Mouse (Mus musculus) ovary, postnatal 10 days (tissue): Measurements from ENCODE around the gene Gsk3b.
"Not testable (repeated sequence)": the region's sequence is repeated elsewhere in the genome, so short reads cannot be mapped to it uniquely, and the experiment has no call there.

Source experiments
- DNase-seq: peaks from one replicate; pipeline ENCODE4 v3.0.0; 2022; ENCODE audit warnings: low spot score

Gsk3b gene

GRCm38 (mm10) chr16:38190531-38190930 is 101.7 kb downstream of the Gsk3b start:
- no peak for DNase-seq

- no peak for DNase-seq
These were observed 102.7 kb downstream of the Gsk3b start for GRCm38 (mm10) chr16:38191460-38191859.

- no peak for DNase-seq
These were observed 103.8 kb downstream of the Gsk3b start for GRCm38 (mm10) chr16:38192640-38193039.

DNA sequence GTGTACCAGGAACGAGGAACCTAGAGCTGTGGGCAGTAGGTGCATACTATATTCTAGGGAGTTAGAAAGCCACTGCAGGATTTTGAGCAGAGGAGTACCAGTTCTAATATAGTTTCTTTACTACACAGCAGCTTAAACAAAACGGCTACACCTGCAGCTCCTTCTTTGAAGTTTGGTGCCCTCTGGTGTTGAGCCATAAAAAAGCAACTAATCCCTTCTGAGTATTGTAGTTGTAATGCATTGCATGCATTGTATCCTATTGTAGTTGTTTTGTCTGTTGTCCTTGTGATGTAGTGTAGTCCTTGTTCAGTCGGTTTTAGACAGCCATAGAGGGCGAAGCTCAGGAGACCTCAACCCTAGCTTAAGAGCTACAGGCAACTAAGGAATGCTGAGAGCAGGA is 108.5 kb downstream of the Gsk3b start:
- DNase-seq = peak; percentile 11

- no peak for DNase-seq
These were observed 116.5 kb downstream of the Gsk3b start for GRCm38 (mm10) chr16:38205272-38205671.

DNA sequence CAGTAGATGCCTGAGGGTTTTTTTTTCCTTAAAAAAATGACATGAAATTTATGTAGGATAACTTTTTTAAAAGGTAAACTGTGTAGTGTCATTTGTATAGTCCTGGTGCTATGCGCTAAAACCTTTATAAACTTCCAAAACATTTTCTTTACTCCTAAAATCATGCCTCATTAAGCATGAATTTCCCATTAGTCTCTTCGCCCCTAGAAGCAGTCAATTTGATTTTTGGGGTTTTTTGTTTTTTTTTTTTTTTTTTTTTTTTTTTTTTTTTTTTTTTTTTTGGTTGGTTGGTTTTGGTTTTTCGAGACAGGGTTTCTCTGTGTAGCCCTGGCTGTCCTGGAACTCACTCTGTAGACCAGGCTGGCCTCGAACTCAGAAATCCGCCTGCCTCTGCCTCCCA is 133.7 kb downstream of the Gsk3b start:
- not testable (repeated sequence) for DNase-seq

DNA sequence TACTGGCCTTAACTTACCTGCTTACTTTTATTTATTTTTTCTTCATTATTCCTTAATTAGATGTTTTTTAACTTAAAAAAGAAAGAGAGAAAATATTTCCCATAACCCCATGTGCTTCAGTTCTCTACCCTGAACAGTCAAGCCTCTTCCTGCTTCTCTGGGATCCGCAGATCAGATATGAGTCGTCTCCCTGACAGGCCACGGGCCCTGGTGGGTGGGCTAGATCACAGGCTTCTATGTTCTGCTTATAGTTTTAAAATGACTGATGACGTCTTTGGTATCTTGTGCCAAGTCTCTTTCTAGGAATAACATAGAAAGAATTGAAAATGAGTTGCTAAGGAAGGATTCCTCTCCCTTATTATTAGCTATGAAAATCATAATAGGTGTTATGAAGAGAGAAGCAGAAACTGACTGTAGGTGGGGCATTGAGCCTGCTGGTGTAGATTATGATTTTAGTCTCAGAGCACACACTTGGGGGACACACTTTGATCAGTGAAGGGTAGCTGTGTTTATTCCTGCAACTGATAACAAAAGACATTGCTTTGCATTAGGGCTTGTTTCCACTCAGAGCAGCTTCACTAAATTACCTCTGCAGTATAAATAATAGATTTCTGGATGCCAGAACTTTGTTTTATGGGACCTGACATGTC is 148.3 kb downstream of the Gsk3b start:
- DNase-seq = no peak

DNA sequence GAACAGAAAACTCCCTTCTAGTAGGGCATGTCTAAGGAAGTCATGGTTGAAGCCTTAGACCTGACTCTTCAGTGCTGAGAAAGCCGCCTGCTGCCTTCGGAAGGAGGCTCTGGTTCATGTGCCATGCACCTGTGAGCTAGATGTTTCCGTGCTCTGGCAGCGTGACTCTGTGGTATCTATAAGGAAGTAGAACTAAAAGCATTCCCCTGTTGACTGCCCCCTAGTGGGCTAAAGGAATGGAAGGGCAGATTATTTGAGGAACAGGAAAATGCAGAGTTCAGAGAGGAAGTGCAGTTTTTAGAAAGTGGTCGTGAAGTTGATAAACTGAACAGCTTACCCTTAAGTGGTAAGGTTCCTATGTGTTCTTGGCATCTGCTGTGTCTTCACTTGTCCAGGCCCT is 150.9 kb downstream of the Gsk3b start:
- no peak for DNase-seq

DNA sequence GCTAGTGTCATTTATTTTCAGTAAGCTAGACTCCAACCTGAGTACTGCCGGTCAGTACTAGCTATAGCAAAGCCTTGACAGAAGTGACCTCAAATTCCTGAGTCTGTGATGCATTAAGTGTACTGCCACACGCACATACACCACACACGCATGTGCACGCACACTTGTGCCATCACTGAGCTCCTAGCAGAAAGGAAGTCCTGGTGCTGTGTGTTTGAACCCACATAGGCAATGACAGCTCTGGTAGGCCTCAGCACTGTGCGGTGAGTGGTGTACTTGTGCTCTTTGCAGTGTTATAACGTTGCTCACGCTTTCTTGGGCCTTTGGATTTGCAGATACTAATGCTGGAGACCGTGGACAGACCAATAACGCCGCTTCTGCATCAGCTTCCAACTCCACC is 151.4 kb downstream of the Gsk3b start:
- DNase-seq = no peak

- DNase-seq = no peak
These were observed 155.3 kb downstream of the Gsk3b start for GRCm38 (mm10) chr16:38244111-38244510.

DNA sequence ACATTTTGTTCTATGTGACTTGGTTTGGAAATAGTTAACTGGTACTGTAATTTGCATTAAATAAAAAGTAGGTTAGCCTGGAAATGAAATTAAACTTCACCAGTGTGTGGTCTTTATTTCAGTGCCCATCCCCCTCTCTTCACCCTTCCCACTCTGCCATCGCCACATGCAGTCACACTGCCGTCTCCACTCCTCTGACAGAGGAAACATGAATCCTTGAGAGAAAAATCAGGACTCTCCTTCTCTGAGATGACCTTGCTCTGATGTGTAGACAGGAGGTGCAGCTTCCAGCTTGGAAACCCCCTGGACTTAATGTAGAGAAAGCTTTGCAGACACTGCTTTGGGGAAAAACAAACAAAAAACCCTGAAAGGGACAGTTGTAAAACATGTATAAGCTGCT is 156.6 kb downstream of the Gsk3b start:
- DNase-seq = no peak

- no peak for DNase-seq
These were observed 157.2 kb downstream of the Gsk3b start for GRCm38 (mm10) chr16:38245849-38246585.

DNA sequence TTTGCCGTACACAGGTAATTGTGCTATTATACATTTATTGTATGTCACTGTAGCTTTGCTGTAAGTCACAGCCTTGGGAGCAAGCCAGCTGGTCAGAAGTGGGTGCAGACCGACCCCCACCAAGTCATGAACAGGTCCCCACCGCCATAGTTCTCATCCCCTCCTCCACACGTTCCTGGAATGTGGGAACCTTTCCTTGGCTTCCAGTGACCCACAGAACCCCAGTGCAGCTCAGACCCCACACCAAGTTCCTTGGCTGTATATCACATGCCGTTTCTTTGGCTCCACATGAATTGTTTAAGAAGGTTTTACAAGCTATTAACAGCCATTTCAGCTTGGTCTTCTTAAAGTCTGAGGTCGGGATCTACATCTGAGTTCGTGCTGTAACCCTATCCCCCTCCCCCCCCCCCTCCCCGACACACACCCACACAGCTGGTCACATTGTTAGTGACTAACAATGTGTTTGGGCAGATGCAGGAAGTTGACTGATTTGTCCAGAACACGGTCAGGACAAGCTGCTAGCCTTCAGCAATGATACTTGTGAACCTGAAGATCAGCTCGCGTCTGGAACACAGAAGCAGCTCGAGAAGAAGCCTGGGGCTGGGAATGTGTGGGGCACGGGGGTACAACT is 159.6 kb downstream of the Gsk3b start:
- no peak for DNase-seq

GRCm38 (mm10) chr16:38250467-38250866 is 161.7 kb downstream of the Gsk3b start:
- no peak for DNase-seq

GRCm38 (mm10) chr16:38254001-38254400 is 165.2 kb downstream of the Gsk3b start:
- no peak for DNase-seq

DNA sequence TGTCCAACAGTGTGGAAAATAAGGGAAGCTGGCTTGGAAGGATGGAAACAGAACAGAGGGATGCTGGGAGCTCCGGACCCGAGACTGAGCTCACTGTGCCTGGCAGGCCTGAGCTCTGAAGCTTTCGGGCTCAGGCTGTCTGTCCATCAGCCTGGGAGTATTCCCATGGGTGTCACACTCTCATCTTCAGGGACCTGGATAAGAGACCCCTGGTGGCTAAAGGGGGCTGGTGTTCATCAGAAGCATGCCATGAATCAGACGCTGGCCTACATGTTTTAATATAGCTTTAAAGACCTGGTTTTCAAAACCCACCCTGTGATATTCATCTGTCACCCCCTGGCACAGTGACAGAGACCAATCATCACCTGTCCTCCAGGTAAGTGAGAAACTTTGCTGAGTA is 166.3 kb downstream of the Gsk3b start:
- no peak for DNase-seq

- DNase-seq = no peak
These were observed 167.1 kb downstream of the Gsk3b start for GRCm38 (mm10) chr16:38255927-38256326.

GRCm38 (mm10) chr16:38271601-38272000 is 182.8 kb downstream of the Gsk3b start:
- DNase-seq = no peak

DNA sequence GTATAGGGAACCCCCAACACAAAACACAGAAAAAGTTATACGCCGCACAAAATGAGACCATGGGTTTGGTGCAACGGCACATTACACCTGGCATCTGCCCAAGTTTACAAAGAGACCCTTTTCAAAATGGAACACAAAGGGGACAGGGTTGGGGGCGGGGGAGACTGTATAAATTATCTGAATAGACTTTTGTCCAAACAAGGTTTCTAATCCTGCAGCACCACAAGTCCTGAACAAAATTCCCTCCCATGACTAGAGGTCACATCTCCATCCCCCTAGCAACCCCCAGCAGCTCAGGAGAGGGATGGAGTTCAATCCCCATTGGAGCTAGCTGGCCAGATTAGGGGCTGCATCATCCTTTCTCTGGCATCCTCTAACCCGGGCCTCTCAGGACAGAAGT is 183.7 kb downstream of the Gsk3b start:
- no peak for DNase-seq

DNA sequence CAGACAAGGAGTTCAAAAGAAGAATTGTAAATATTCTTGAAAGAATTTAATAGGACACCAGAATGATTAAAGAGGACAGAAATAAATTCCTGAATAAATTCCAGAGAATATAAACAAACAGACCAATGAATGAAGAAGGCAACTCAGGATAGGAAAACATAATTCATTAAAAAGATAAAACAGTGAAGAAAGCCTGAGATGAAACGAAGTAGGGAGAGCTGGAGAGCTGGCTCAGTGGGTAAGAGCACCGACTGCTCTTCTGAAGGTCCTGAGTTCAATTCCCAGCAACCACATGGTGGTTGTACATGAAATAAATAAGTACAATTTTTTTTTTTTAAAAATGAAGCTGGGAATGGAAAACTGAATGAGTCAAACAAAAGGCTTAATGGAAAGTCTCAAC is 185.9 kb downstream of the Gsk3b start:
- no peak for DNase-seq

DNA sequence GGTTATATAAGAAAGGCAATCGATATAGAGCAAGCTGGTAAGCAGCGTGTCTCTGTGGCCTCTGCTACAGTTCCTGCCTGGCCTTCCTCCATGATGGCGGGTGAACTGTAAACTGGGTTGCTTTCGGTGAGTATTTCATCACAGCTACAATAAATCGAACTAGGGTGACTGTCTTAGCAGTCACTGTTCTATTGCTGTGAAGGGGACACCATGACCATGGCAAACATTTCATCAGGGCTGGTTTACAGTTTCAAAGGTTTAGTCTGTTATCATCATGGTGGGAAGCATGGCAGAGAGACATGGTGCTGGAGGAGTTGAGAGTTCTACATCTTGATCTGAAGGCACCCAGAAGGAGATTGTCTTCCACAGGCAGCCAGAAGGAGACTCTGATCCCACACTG is 191.0 kb downstream of the Gsk3b start:
- DNase-seq = no peak

GRCm38 (mm10) chr16:38280951-38281350 is 192.2 kb downstream of the Gsk3b start:
- DNase-seq = no peak

- no peak for DNase-seq
These were observed 193.9 kb downstream of the Gsk3b start for GRCm38 (mm10) chr16:38282559-38283160.
